Comparison of ENCODE assay signal across 8 mouse cellular contexts in the genomic region with DNA sequence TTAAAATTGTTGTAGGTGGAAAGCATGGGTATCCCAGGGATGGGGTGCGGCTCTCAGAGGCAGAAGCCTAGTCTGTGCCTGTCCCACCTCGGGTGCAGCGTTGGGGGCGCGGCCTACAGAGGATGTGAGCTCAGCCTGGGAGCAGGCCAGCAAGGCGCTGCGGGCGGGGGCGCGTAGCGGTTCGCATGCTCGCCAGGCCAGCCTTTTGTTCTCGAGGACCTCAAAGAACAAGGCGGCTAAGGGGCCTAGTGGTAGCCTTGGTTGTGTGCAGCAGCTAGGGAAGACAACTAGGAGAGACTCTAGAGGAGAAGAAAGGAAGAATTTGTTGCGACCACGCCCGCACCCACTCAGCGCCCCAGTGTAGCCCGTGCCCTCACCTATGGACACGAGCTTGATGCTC. TPM values are rescaled to one million over a fixed set of nuclear protein-coding genes. Genes with fewer than 3 reads are reported as not detected.
DNase-seq lines count a peak whose midpoint lies in the region; ATAC-seq and TF ChIP-seq lines count a peak whose summit lies in the region.

No protein-coding gene starts in this region.

- TF ChIP-seq CTCF in gastrocnemius, adult 2 months (IDR thresholded peaks at IDR 0.05), result no peak
- no peak for TF ChIP-seq CTCF in hindbrain, postnatal 0 days (IDR thresholded peaks at IDR 0.05; ENCODE audit: low read depth)

- H3K4me1 ChIP-seq in hindbrain, postnatal 0 days (ENCODE audit: insufficient read depth, low read length), result no peaks in the 10 kb centered on the region

- H3K36me3 ChIP-seq in hindbrain, postnatal 0 days (ENCODE audit: insufficient read depth, low read length), result peaks cover 6% of the 10 kb centered on the region; the same call in 1 of the 2 replicates

- H3K27ac ChIP-seq in gastrocnemius, adult 2 months, result peak overlapping the region; percentile 90
- H3K27ac ChIP-seq in hindbrain, postnatal 0 days, result peak overlapping the region; percentile 91

- H3K9ac ChIP-seq in hindbrain, postnatal 0 days (replicated peaks; ENCODE audit: low read length), result peak overlapping the region; percentile 68

- peak overlapping the region; percentile 81 for H3K4me3 ChIP-seq in gastrocnemius, adult 2 months
- peak overlapping the region; percentile 48 for H3K4me3 ChIP-seq in hindbrain, postnatal 0 days (ENCODE audit: low read length)

- 42% methylated on average over 21 of the region's 21 CpGs for WGBS in hindbrain, postnatal 0 days

- no peaks in the 10 kb centered on the region for H3K27me3 ChIP-seq in hindbrain, postnatal 0 days (ENCODE audit: insufficient read depth, low read length)

- intact Hi-C loops in gastrocnemius, adult 2 months (cut with DNase I), result loop anchor here (5.0 to 10.0 kb wide), 6 partner anchors 128 to 451 kb away; a partner anchor contains a TSS

- H3K9me3 ChIP-seq in hindbrain, postnatal 0 days (ENCODE audit: low read length), result no peaks in the 10 kb centered on the region

- peak; percentile 48 for DNase-seq in T-cell, adult 2 months (ENCODE audit: low spot score)
- DNase-seq in cerebellum, postnatal 4 days (ENCODE audit: low spot score in 2 of 2), result peak; percentile 53 to 73
- DNase-seq in gastrocnemius, adult 2 months, result peak; percentile 88
- peak; percentile 84 for DNase-seq in hindbrain, postnatal 0 days (ENCODE audit: low spot score)
- DNase-seq in left cerebral cortex, adult 9 months (ENCODE audit: low spot score in 2 of 2), result peak; percentile 19 to 62
- DNase-seq in right cerebral cortex, postnatal 14 days, result peak; percentile 72
- DNase-seq in urinary bladder, postnatal 4 days (ENCODE audit: low spot score in 2 of 2), result peak; percentile 74 to 82

- peak overlapping the region; percentile 68 for H3K4me2 ChIP-seq in hindbrain, postnatal 0 days (ENCODE audit: low read depth, low read length)

- peak; percentile 60 for ATAC-seq in hindbrain, postnatal 0 days
- ATAC-seq in megakaryocyte, adult 5-6 weeks (ENCODE audit: poor library complexity, severe bottlenecking), result peak; percentile 16

RNA-seq across cellular contexts. Expression of a gene that starts 3.9 kb away (rescaled TPM):
- 10 to 100 TPM; 32.3 to 48.3 TPM for total RNA-seq in gastrocnemius, adult 2 months (2021)
- 276 and 324 TPM in 2 replicates for total RNA-seq in hindbrain, postnatal 0 days (2014; rRNA removed)
- 57.2 and 58.6 TPM in 2 replicates for polyA plus RNA-seq in hindbrain, postnatal 0 days (2015; fragmentation: Nextera tagmentation; extraction: Ambion mirVana)
- 614 and 619 TPM in 2 replicates for total RNA-seq in megakaryocyte, adult 5-6 weeks (2015)
- total RNA-seq in megakaryocyte, adult 5-6 weeks (2017), result 2,027 and 2,122 TPM in 2 replicates

RNA-seq across cellular contexts. Expression of a gene that starts 8.8 kb away (rescaled TPM):
- 10 to 100 TPM; 25.7 to 30.3 TPM for total RNA-seq in gastrocnemius, adult 2 months (2021)
- total RNA-seq in hindbrain, postnatal 0 days (2014; rRNA removed), result 55.4 and 66.3 TPM in 2 replicates
- polyA plus RNA-seq in hindbrain, postnatal 0 days (2015; fragmentation: Nextera tagmentation; extraction: Ambion mirVana), result 15.6 and 18.2 TPM in 2 replicates
- total RNA-seq in megakaryocyte, adult 5-6 weeks (2015), result 89.4 and 95.2 TPM in 2 replicates
- total RNA-seq in megakaryocyte, adult 5-6 weeks (2017), result 73.3 and 99.8 TPM in 2 replicates

RNA-seq across cellular contexts. Expression of a gene that starts 24.9 kb away (rescaled TPM):
- 100 to 1,000 TPM; 165 to 212 TPM for total RNA-seq in gastrocnemius, adult 2 months (2021)
- 1,531 and 1,618 TPM in 2 replicates for total RNA-seq in hindbrain, postnatal 0 days (2014; rRNA removed)
- 375 and 384 TPM in 2 replicates for polyA plus RNA-seq in hindbrain, postnatal 0 days (2015; fragmentation: Nextera tagmentation; extraction: Ambion mirVana)
- total RNA-seq in megakaryocyte, adult 5-6 weeks (2015), result 2,650 and 3,055 TPM in 2 replicates
- total RNA-seq in megakaryocyte, adult 5-6 weeks (2017), result 1,311 and 1,465 TPM in 2 replicates

RNA-seq across cellular contexts. Expression of a gene that starts 36.0 kb away (rescaled TPM):
- 10 to 100 TPM; 48.5 to 48.7 TPM for total RNA-seq in gastrocnemius, adult 2 months (2021)
- 51.5 and 81.2 TPM in 2 replicates for total RNA-seq in hindbrain, postnatal 0 days (2014; rRNA removed)
- polyA plus RNA-seq in hindbrain, postnatal 0 days (2015; fragmentation: Nextera tagmentation; extraction: Ambion mirVana), result 66.0 and 79.0 TPM in 2 replicates
- 45.2 and 49.3 TPM in 2 replicates for total RNA-seq in megakaryocyte, adult 5-6 weeks (2015)
- total RNA-seq in megakaryocyte, adult 5-6 weeks (2017), result 28.1 and 33.1 TPM in 2 replicates

RNA-seq across cellular contexts. Expression of a gene that starts 36.5 kb away (rescaled TPM):
- total RNA-seq in gastrocnemius, adult 2 months (2021), result 100 to 1,000 TPM in 1 of 2 experiments, 10 to 100 TPM in 1; 98.0 to 105 TPM
- 3.5 and 3.6 TPM in 2 replicates for total RNA-seq in hindbrain, postnatal 0 days (2014; rRNA removed)
- polyA plus RNA-seq in hindbrain, postnatal 0 days (2015; fragmentation: Nextera tagmentation; extraction: Ambion mirVana), result 4.1 and 4.3 TPM in 2 replicates
- 105 and 116 TPM in 2 replicates for total RNA-seq in megakaryocyte, adult 5-6 weeks (2015)
- total RNA-seq in megakaryocyte, adult 5-6 weeks (2017), result 63.8 and 69.1 TPM in 2 replicates

Comparison
In these comparisons a context has a peak if more than half of its experiments do, and no peak if none do; other contexts are left out.
1. Peak in every context shown above with its lines: DNase-seq, ATAC-seq, H3K4me3 ChIP-seq and H3K27ac ChIP-seq.